Mouse (Mus musculus) lung, postnatal 0 days (tissue): Measurements from ENCODE around the gene Itih3.

ENCODE experiments used
- CTCF ChIP-seq: IDR thresholded peaks from 2 replicates; pipeline ENCODE4 v1.5.1; 2016; ENCODE audit warnings: antibody characterized with exemption, mild to moderate bottlenecking
- EP300 ChIP-seq: IDR thresholded peaks from 2 replicates; pipeline ENCODE4 v1.6.1; 2016; ENCODE audit warnings: antibody characterized with exemption, mild to moderate bottlenecking, control low read depth

DNA sequence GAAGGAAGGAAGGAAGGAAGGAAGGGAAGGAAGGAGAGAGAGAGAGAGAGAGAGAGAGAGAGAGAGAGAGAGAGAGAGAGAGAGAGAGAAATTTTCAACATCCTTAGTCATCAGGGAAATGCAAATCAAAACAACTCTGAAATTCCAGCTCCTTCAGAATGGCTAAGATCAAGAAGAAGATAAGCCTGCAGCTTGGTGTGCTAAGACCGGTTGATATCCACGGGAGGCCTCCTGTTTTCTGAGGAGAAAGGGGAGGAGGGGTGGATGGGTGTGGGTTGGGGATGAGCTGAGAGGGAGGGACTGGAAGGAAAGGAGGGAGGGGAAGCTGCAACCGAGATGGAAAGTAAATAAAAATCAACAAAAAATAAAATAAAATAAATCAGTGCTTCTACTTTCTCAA, 38.3 kb downstream of the Itih3 start:
- TF ChIP-seq CTCF (no peak), EP300 (no peak)
